Mouse (Mus musculus): ENCODE results near the gene Bcat1. TPM values are rescaled to one million over a fixed set of nuclear protein-coding genes. Genes with fewer than 3 reads are reported as not detected.

Bcat1 gene
- polyA plus RNA-seq, 1 experiment from 2014 or later = 0.46 TPM

DNA sequence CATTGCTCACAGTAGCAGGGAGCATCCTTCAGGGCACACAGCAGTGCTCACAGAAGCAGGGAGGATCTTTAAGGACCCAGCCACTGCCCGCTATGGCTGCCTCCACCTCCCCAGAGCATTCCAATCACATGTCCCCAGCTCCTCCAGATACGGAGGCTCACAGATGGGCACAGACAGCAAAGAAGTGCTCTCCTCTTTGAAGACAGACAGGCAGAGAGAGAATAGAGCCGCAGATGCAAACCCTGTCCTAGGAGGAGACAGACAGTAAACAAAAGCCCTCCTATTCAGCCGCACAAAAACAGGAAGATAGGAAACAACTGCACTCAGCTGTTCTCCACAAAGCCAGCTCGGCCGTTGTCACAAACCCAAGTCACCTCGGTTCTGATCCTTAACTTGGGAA is 35.3 kb downstream of the Bcat1 start:
- 26% methylated on average over 7 of the region's 7 CpGs for WGBS (ENCODE audit: insufficient replicate concordance)
- Histone ChIP-seq H3K4me1 (ENCODE audit: insufficient read depth) (no peaks in the 10 kb centered on the region), H3K9me3 (ENCODE audit: low read length) (no peaks in the 10 kb centered on the region), H3K9ac (replicated peaks) (no peak overlapping the region), H3K27ac (ENCODE audit: low read depth) (no peak overlapping the region), H3K4me3 (ENCODE audit: low read depth, low read length) (no peak overlapping the region), H3K36me3 (replicated peaks; ENCODE audit: insufficient read depth, low read length) (no peaks in the 10 kb centered on the region), H3K27me3 (ENCODE audit: insufficient read depth, low read length) (no peaks in the 10 kb centered on the region), H3K4me2 (ENCODE audit: low read depth, low read length) (no peak overlapping the region)
- ATAC-seq (no peak), DNase-seq (no peak)
- TF ChIP-seq CTCF (IDR thresholded peaks at IDR 0.05; ENCODE audit: low read depth) = no peak
- no peak for TF ChIP-seq EP300 (IDR thresholded peaks at IDR 0.05; ENCODE audit: low read depth)

- H3K27ac ChIP-seq (ENCODE audit: low read depth) = no peak overlapping the region
- no peak overlapping the region for H3K9ac ChIP-seq (replicated peaks)
- no peaks in the 10 kb centered on the region for H3K36me3 ChIP-seq (replicated peaks; ENCODE audit: insufficient read depth, low read length)
- no peak for TF ChIP-seq EP300 (IDR thresholded peaks at IDR 0.05; ENCODE audit: low read depth)
- TF ChIP-seq CTCF (IDR thresholded peaks at IDR 0.05; ENCODE audit: low read depth) = no peak
- WGBS (ENCODE audit: insufficient replicate concordance) = 43% methylated on average over 1 of the region's 1 CpGs
- ATAC-seq (no peak), DNase-seq (no peak)
- no peaks in the 10 kb centered on the region for H3K9me3 ChIP-seq (ENCODE audit: low read length)
- no peak overlapping the region for H3K4me2 ChIP-seq (ENCODE audit: low read depth, low read length)
- no peak overlapping the region for H3K4me3 ChIP-seq (ENCODE audit: low read depth, low read length)
- no peaks in the 10 kb centered on the region for H3K27me3 ChIP-seq (ENCODE audit: insufficient read depth, low read length)
- no peaks in the 10 kb centered on the region for H3K4me1 ChIP-seq (ENCODE audit: insufficient read depth)
Observed at GRCm38 (mm10) chr6:145037626-145038025, 38.4 kb downstream of the Bcat1 start.

GRCm38 (mm10) chr6:145035412-145035811 is 40.6 kb downstream of the Bcat1 start:
- no peaks in the 10 kb centered on the region for H3K27me3 ChIP-seq (ENCODE audit: insufficient read depth, low read length)
- H3K36me3 ChIP-seq (replicated peaks; ENCODE audit: insufficient read depth, low read length) = no peaks in the 10 kb centered on the region
- no peak overlapping the region for H3K4me2 ChIP-seq (ENCODE audit: low read depth, low read length)
- DNase-seq (no peak), ATAC-seq (no peak)
- H3K9ac ChIP-seq (replicated peaks) = no peak overlapping the region
- no peaks in the 10 kb centered on the region for H3K9me3 ChIP-seq (ENCODE audit: low read length)
- no peaks in the 10 kb centered on the region for H3K4me1 ChIP-seq (ENCODE audit: insufficient read depth)
- 84% methylated on average over 9 of the region's 9 CpGs for WGBS (ENCODE audit: insufficient replicate concordance)
- H3K4me3 ChIP-seq (ENCODE audit: low read depth, low read length) = no peak overlapping the region
- TF ChIP-seq CTCF (IDR thresholded peaks at IDR 0.05; ENCODE audit: low read depth) = no peak
- no peak for TF ChIP-seq EP300 (IDR thresholded peaks at IDR 0.05; ENCODE audit: low read depth)
- H3K27ac ChIP-seq (ENCODE audit: low read depth) = no peak overlapping the region

DNA sequence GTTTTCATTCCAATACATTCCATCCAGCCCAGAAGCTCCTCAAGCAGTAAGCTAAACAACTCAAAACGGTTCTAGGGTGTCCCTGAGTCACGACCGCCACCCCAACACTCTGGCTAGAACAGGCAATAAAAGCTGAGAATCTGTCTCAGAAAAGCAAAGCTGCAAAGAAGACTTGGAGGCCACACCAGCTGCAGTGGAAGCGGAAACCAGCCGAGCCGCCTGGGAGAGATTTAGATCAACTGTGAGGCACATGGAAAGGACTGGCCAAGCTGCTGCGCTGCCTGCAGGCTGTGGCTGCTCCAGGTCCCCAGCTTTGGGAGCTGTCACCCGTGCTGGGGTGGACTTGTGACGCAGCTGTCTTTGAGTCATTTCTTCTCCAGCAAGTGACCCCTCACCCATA is 45.4 kb downstream of the Bcat1 start:
- no peak overlapping the region for H3K9ac ChIP-seq (replicated peaks)

DNA sequence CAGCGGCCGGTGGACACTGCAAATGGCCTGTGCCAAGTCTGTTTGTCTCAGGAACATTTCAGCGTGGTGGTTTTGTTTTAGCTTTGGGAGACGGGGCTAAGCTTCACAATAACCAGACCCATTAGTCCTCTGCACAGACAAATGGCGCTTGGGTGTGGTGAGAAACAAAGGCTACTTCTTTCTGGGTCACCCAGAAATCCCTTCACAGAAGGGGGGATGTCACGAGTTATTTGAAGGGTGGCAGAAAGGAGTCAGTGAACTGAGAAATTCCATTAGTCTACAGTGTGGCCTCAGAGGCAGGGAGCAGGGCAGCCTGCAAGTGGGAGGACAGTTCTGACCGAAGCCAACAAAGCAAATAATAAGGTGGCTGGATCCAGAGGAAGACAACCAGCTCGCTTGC is 52.0 kb downstream of the Bcat1 start:
- H3K4me1 ChIP-seq (ENCODE audit: insufficient read depth) = no peaks in the 10 kb centered on the region
- no peaks in the 10 kb centered on the region for H3K36me3 ChIP-seq (replicated peaks; ENCODE audit: insufficient read depth, low read length)
- TF ChIP-seq EP300 (IDR thresholded peaks at IDR 0.05; ENCODE audit: low read depth) (no peak), CTCF (IDR thresholded peaks at IDR 0.05; ENCODE audit: low read depth) (no peak)
- no peak overlapping the region for H3K9ac ChIP-seq (replicated peaks)
- no peak overlapping the region for H3K4me2 ChIP-seq (ENCODE audit: low read depth, low read length)
- ATAC-seq = no peak
- 0 out of 2 replicates have a peak, but pooled peaks cover 2% of the 10 kb centered on the region for H3K9me3 ChIP-seq (ENCODE audit: low read length)
- no peak overlapping the region for H3K4me3 ChIP-seq (ENCODE audit: low read depth, low read length)
- DNase-seq = no peak
- WGBS (ENCODE audit: insufficient replicate concordance) = 78% methylated on average over 8 of the region's 8 CpGs
- no peak overlapping the region for H3K27ac ChIP-seq (ENCODE audit: low read depth)
- H3K27me3 ChIP-seq (ENCODE audit: insufficient read depth, low read length) = no peaks in the 10 kb centered on the region

More for the DNA sequence above, 45.4 kb downstream of the Bcat1 start:
- Histone ChIP-seq H3K4me2 (ENCODE audit: low read depth, low read length) (no peak overlapping the region), H3K27me3 (ENCODE audit: insufficient read depth, low read length) (no peaks in the 10 kb centered on the region), H3K36me3 (replicated peaks; ENCODE audit: insufficient read depth, low read length) (no peaks in the 10 kb centered on the region), H3K4me1 (ENCODE audit: insufficient read depth) (no peaks in the 10 kb centered on the region), H3K9me3 (ENCODE audit: low read length) (no peaks in the 10 kb centered on the region), H3K4me3 (ENCODE audit: low read depth, low read length) (no peak overlapping the region), H3K27ac (ENCODE audit: low read depth) (no peak overlapping the region)
- TF ChIP-seq CTCF (IDR thresholded peaks at IDR 0.05; ENCODE audit: low read depth) = no peak
- no peak for TF ChIP-seq EP300 (IDR thresholded peaks at IDR 0.05; ENCODE audit: low read depth)
- DNase-seq (no peak), ATAC-seq (no peak)
- WGBS (ENCODE audit: insufficient replicate concordance) = 68% methylated on average over 9 of the region's 9 CpGs

DNA sequence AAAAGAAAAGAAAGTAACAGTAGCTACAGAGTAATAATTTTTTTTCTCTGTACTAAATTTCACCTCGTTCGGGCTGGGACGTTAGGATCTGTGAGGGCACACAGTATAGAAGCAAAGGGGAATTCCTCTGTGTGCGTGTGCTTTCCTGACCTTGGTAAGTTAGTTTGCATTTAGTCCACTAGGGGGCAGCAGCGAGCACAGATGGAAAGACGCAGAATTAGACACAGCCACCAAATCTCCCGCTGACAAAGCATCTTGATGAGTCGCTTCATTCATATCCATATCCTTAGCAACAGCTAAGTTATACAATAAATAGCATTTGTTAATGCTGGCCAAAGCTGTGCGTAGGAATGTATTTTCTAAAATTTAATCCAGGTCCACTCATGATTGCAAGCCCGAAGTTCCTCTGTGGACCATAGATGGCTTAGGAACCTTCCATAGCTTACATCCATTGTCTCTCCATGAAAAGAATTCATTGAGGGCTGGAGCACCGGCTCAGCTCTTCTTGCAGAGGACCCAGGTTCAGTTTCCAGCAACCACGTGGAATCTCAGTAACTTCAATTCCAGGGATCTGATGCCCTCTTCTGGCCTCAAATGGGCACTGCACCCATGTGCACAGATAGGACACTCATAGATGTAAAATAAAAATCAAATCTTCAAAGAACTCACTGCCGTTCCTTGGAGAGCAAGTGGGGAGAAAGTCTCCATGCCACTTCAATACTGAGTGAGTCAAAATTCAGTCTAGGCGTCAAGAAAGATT is 52.8 kb downstream of the Bcat1 start:
- 73% methylated on average over 14 of the region's 14 CpGs for WGBS (ENCODE audit: insufficient replicate concordance)
- Histone ChIP-seq H3K4me3 (ENCODE audit: low read depth, low read length) (no peak overlapping the region), H3K4me1 (ENCODE audit: insufficient read depth) (no peaks in the 10 kb centered on the region), H3K27me3 (ENCODE audit: insufficient read depth, low read length) (no peaks in the 10 kb centered on the region), H3K9me3 (ENCODE audit: low read length) (0 out of 2 replicates have a peak, but pooled peaks cover 2% of the 10 kb centered on the region), H3K36me3 (replicated peaks; ENCODE audit: insufficient read depth, low read length) (no peaks in the 10 kb centered on the region), H3K4me2 (ENCODE audit: low read depth, low read length) (no peak overlapping the region), H3K27ac (ENCODE audit: low read depth) (no peak overlapping the region), H3K9ac (replicated peaks) (no peak overlapping the region)
- peak; percentile 54 for DNase-seq
- ATAC-seq = no peak
- TF ChIP-seq CTCF (IDR thresholded peaks at IDR 0.05; ENCODE audit: low read depth) (peak; percentile 77), EP300 (IDR thresholded peaks at IDR 0.05; ENCODE audit: low read depth) (no peak)
